Comparison of ENCODE assay signal across 8 mouse cellular contexts in genomic region chr4:43978521-43979443, GRCm38 (mm10). TPM values are rescaled to one million over a fixed set of nuclear protein-coding genes. Genes with fewer than 3 reads are reported as not detected.
A peak's percentile ranks its signal among the peaks of the same experiment; 100 is the strongest.
DNase-seq lines count a peak whose midpoint lies in the region; ATAC-seq and TF ChIP-seq lines count a peak whose summit lies in the region.

No protein-coding gene starts in this region.

- no peak overlapping the region for H3K4me2 ChIP-seq in liver, embryonic 11.5 days
- 0 out of 2 replicates have a peak overlapping the region, but pooled peaks have one; percentile 0 for H3K4me2 ChIP-seq in forebrain, embryonic 12.5 days
- H3K4me2 ChIP-seq in limb, embryonic 14.5 days (replicated peaks; ENCODE audit: low read depth, low read length, severe bottlenecking): no peak overlapping the region

- peaks cover 19% of the 10 kb centered on the region for H3K4me1 ChIP-seq in liver, embryonic 11.5 days (replicated peaks; ENCODE audit: control insufficient read depth, insufficient read depth, low read length)
- H3K4me1 ChIP-seq in forebrain, embryonic 12.5 days: peaks cover 20% of the 10 kb centered on the region
- H3K4me1 ChIP-seq in limb, embryonic 14.5 days (ENCODE audit: control insufficient read depth, insufficient read depth, low read length): peaks cover 27% of the 10 kb centered on the region

- intact Hi-C loops in heart, postnatal 36 days (cut with DNase I): no loop called here

- no peak overlapping the region for H3K4me3 ChIP-seq in liver, embryonic 11.5 days (ENCODE audit: low read depth, low read length)
- no peak overlapping the region for H3K4me3 ChIP-seq in forebrain, embryonic 12.5 days (replicated peaks)
- no peak overlapping the region for H3K4me3 ChIP-seq in limb, embryonic 14.5 days (replicated peaks; ENCODE audit: low read length)

- H3K27ac ChIP-seq in liver, embryonic 11.5 days (ENCODE audit: low read depth, low read length): no peak overlapping the region; the same call in 1 of the 2 replicates
- H3K27ac ChIP-seq in forebrain, embryonic 12.5 days: peak overlapping the region; percentile 66
- H3K27ac ChIP-seq in limb, embryonic 14.5 days (replicated peaks; ENCODE audit: low read depth, low read length): peak overlapping the region; percentile 35; the same call in 1 of the 2 replicates

- H3K27me3 ChIP-seq in liver, embryonic 11.5 days (replicated peaks; ENCODE audit: control insufficient read depth, insufficient read depth, low read length): no peaks in the 10 kb centered on the region
- peaks cover 31% of the 10 kb centered on the region for H3K27me3 ChIP-seq in forebrain, embryonic 12.5 days
- H3K27me3 ChIP-seq in limb, embryonic 14.5 days (ENCODE audit: control insufficient read depth, insufficient read depth, low read length): no peaks in the 10 kb centered on the region

- H3K36me3 ChIP-seq in liver, embryonic 11.5 days (ENCODE audit: control insufficient read depth, insufficient read depth, low read length): peaks cover 3% of the 10 kb centered on the region; the same call in 1 of the 2 replicates
- H3K36me3 ChIP-seq in forebrain, embryonic 12.5 days (replicated peaks): no peaks in the 10 kb centered on the region
- peaks cover 4% of the 10 kb centered on the region; the same call in 1 of the 2 replicates for H3K36me3 ChIP-seq in limb, embryonic 14.5 days (ENCODE audit: control insufficient read depth, insufficient read depth, low read length)

- ATAC-seq in liver, embryonic 11.5 days (replicated peaks; ENCODE audit: low FRiP score): no peak
- ATAC-seq in forebrain, embryonic 12.5 days (ENCODE audit: low FRiP score): no peak
- peak; percentile 82 for ATAC-seq in limb, embryonic 14.5 days (ENCODE audit: low FRiP score, low read depth)

- peak; percentile 39 for DNase-seq in liver
- DNase-seq in liver, embryonic 11.5 days (ENCODE audit: low spot score): no peak
- DNase-seq in heart, postnatal 36 days: peak; percentile 43 to 63
- peak; percentile 61 for DNase-seq in limb, embryonic 14.5 days (ENCODE audit: low spot score)
- peak; percentile 50 for DNase-seq in retina, postnatal 1 day
- no peak for DNase-seq in spleen, postnatal 14 days (ENCODE audit: low spot score in 2 of 2)
- no peak for DNase-seq in natural killer cell, adult 2 months (ENCODE audit: low spot score in 2 of 2)

- no peak overlapping the region for H3K9ac ChIP-seq in liver, embryonic 11.5 days (ENCODE audit: low read depth, low read length)
- H3K9ac ChIP-seq in forebrain, embryonic 12.5 days: no peak overlapping the region
- H3K9ac ChIP-seq in limb, embryonic 14.5 days (ENCODE audit: low read depth, low read length, severe bottlenecking): no peak overlapping the region

- WGBS in liver, embryonic 11.5 days: 54% methylated on average over 17 of the region's 17 CpGs
- 12% methylated on average over 17 of the region's 17 CpGs for WGBS in forebrain, embryonic 12.5 days
- 22% methylated on average over 17 of the region's 17 CpGs for WGBS in limb, embryonic 14.5 days

- no peaks in the 10 kb centered on the region for H3K9me3 ChIP-seq in liver, embryonic 11.5 days (ENCODE audit: control insufficient read depth, low read length)
- no peaks in the 10 kb centered on the region for H3K9me3 ChIP-seq in forebrain, embryonic 12.5 days
- no peaks in the 10 kb centered on the region for H3K9me3 ChIP-seq in limb, embryonic 14.5 days (ENCODE audit: control insufficient read depth, low read length)

- no peak for TF ChIP-seq POLR2A in limb, embryonic 14.5 days (IDR thresholded peaks at IDR 0.05; ENCODE audit: borderline replicate concordance, extremely low read depth, insufficient read depth, insufficient read length)

RNA-seq across cellular contexts. Expression of gene Ccin, which starts 4.5 kb away (rescaled TPM):
- polyA plus RNA-seq in liver, embryonic 11.5 days (2014; fragmentation: Nextera tagmentation; extraction: Ambion mirVana): not detected in 2 replicates
- 0.09 TPM in 1 of 2 replicates, not detected in the other for polyA plus RNA-seq in forebrain, embryonic 12.5 days (2016; fragmentation: Nextera tagmentation; extraction: Ambion mirVana)
- under 1 TPM in 1 of 2 experiments, not detected in 1; 0.14 TPM for total RNA-seq in heart, postnatal 36 days (2021)
- 0.36 and 0.44 TPM in 2 replicates for polyA plus RNA-seq in limb, embryonic 14.5 days (2012; rRNA removed)
- 0.10 TPM in 1 of 2 replicates, not detected in the other for polyA plus RNA-seq in limb, embryonic 14.5 days (2014; fragmentation: Nextera tagmentation; extraction: Ambion mirVana)

RNA-seq across cellular contexts. Expression of gene Glipr2, which starts 21.6 kb away (rescaled TPM):
- polyA plus RNA-seq in liver, embryonic 11.5 days (2014; fragmentation: Nextera tagmentation; extraction: Ambion mirVana): 71.4 and 81.6 TPM in 2 replicates
- polyA plus RNA-seq in forebrain, embryonic 12.5 days (2016; fragmentation: Nextera tagmentation; extraction: Ambion mirVana): 56.9 and 61.7 TPM in 2 replicates
- 1 to 10 TPM; 2.5 to 3.8 TPM for total RNA-seq in heart, postnatal 36 days (2021)
- 67.0 and 71.9 TPM in 2 replicates for polyA plus RNA-seq in limb, embryonic 14.5 days (2012; rRNA removed)
- polyA plus RNA-seq in limb, embryonic 14.5 days (2014; fragmentation: Nextera tagmentation; extraction: Ambion mirVana): 108 and 121 TPM in 2 replicates

RNA-seq across cellular contexts. Expression of gene Clta, which starts 25.5 kb away (rescaled TPM):
- 215 and 216 TPM in 2 replicates for polyA plus RNA-seq in liver, embryonic 11.5 days (2014; fragmentation: Nextera tagmentation; extraction: Ambion mirVana)
- polyA plus RNA-seq in forebrain, embryonic 12.5 days (2016; fragmentation: Nextera tagmentation; extraction: Ambion mirVana): 235 and 238 TPM in 2 replicates
- 10 to 100 TPM; 81.1 to 85.3 TPM for total RNA-seq in heart, postnatal 36 days (2021)
- 278 and 361 TPM in 2 replicates for polyA plus RNA-seq in limb, embryonic 14.5 days (2012; rRNA removed)
- 252 and 264 TPM in 2 replicates for polyA plus RNA-seq in limb, embryonic 14.5 days (2014; fragmentation: Nextera tagmentation; extraction: Ambion mirVana)

Comparison
In these comparisons a context has a peak if more than half of its experiments do, and no peak if none do; other contexts are left out.
1. DNase-seq: peak in liver (single experiment), heart, postnatal 36 days (2 of 2), limb, embryonic 14.5 days (single experiment) and retina, postnatal 1 day (single experiment); none in liver, embryonic 11.5 days (single experiment), spleen, postnatal 14 days (0 of 2) and natural killer cell, adult 2 months (0 of 2).